Mouse (Mus musculus): ENCODE data around the gene Clybl. TPM values are rescaled to one million over a fixed set of nuclear protein-coding genes. Genes with fewer than 3 reads are reported as not detected.

Clybl gene
- polyA plus RNA-seq, 1 experiment, result 30.9 TPM

DNA sequence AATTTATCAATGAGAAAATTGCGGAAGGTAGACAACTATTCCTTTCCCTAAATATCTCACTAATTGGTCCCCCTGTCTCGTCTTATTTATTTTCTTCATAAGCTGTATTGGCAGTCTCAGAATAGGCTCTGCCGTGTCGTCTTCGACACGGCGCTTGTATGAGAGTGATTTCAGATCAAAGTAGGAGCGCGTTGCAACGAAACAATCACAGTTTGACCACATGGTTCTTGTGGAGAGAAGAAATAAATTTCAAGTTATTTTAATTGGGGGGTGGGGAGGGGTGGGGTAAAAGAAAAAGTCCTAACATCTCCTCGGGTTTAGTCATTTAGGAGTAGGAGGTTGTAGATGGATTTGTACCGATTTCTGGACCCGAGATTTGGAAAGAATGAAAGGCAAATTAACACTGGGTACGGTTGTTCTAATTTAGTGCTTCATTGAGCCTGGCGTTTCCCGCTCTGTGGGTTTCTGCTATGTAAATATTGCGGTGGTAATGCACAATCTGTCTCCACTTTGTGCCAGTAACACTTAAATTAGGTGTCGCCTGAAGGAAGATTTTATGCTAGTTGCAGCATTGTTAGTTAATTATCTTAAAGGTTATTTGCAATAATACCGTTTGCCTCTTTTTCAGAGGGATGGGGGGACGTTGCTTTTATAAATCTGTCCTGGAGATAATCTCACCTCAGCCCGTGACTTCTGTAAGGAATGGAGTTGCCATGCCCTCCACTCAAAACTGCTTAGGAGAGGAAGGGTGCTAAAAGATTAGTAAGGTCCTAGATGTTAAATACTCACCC, 203.1 kb downstream of the Clybl start:
- Histone ChIP-seq H3ac (ENCODE audit: control insufficient read depth, insufficient read length) (no peak overlapping the region), H3K79me2 (ENCODE audit: control insufficient read depth, insufficient read depth) (no peaks in the 10 kb centered on the region), H3K4me3 (no peak overlapping the region), H3K27me3 (ENCODE audit: control insufficient read depth, insufficient read depth, insufficient read length) (no peaks in the 10 kb centered on the region), H3K4me2 (ENCODE audit: low read depth) (no peak overlapping the region), H3K36me3 (ENCODE audit: control insufficient read depth, insufficient read depth) (no peaks in the 10 kb centered on the region)
- no peak for TF ChIP-seq SRF (IDR thresholded peaks at IDR 0.05; ENCODE audit: control insufficient read depth, insufficient read length, low read depth)
- TF ChIP-seq POLR2A (IDR thresholded peaks at IDR 0.05; ENCODE audit: insufficient read length, low read depth), result no peak
- TF ChIP-seq MYOG (IDR thresholded peaks at IDR 0.05; ENCODE audit: control insufficient read depth in 1 of 3, insufficient read depth in 1 of 3, insufficient read length in 2 of 3, low read depth in 2 of 3), result no peak
- no peak for TF ChIP-seq E2F4 (IDR thresholded peaks at IDR 0.05; ENCODE audit: insufficient read depth)
- TF ChIP-seq CEBPB (IDR thresholded peaks at IDR 0.05; ENCODE audit: insufficient read depth, poor library complexity, severe bottlenecking), result no peak
- TF ChIP-seq TCF3 (IDR thresholded peaks at IDR 0.05; ENCODE audit: insufficient read length, low read depth), result no peak
- TF ChIP-seq REST (IDR thresholded peaks at IDR 0.05; ENCODE audit: insufficient read depth, insufficient read length), result no peak
- no peak for TF ChIP-seq USF1 (IDR thresholded peaks at IDR 0.05; ENCODE audit: low read depth)
- no peak for TF ChIP-seq MYOD1 (IDR thresholded peaks at IDR 0.05; ENCODE audit: control insufficient read depth in 1 of 3, insufficient read length in 2 of 3, low read depth in 2 of 3)
- TF ChIP-seq TCF12 (IDR thresholded peaks at IDR 0.05; ENCODE audit: insufficient read depth, poor library complexity, severe bottlenecking), result no peak
- no peak for TF ChIP-seq MAX (IDR thresholded peaks at IDR 0.05; ENCODE audit: low read depth)
- no peak for TF ChIP-seq POLR2AphosphoS2 (IDR thresholded peaks at IDR 0.05; ENCODE audit: insufficient read length, low read depth)

GRCm38 (mm10) chr14:122385238-122385534, 203.7 kb downstream of the Clybl start:
- Histone ChIP-seq H3ac (ENCODE audit: control insufficient read depth, insufficient read length) (no peak overlapping the region), H3K27me3 (ENCODE audit: control insufficient read depth, insufficient read depth, insufficient read length) (no peaks in the 10 kb centered on the region), H3K4me3 (no peak overlapping the region), H3K79me2 (ENCODE audit: control insufficient read depth, insufficient read depth) (no peaks in the 10 kb centered on the region), H3K4me2 (ENCODE audit: low read depth) (no peak overlapping the region), H3K36me3 (ENCODE audit: control insufficient read depth, insufficient read depth) (no peaks in the 10 kb centered on the region)
- TF ChIP-seq TCF3 (IDR thresholded peaks at IDR 0.05; ENCODE audit: insufficient read length, low read depth), result no peak
- no peak for TF ChIP-seq MYOG (IDR thresholded peaks at IDR 0.05; ENCODE audit: control insufficient read depth in 1 of 3, insufficient read depth in 1 of 3, insufficient read length in 2 of 3, low read depth in 2 of 3)

DNA sequence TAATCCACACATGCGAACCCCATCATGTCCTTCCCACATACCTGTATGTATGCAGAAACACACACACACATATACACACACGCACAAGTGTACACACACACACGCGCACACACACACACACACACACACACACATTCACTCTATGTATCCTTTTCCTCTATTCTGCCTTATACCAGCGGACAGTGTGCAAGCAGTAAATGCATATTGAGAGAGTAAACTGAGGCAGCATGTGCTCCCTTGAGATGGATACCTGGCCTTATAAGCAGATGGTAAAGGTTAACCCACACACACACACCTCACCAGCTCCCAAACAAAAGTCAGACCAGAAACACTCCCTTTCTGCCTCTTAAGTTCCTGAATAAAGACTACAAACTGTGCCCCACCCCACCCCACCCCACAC, 204.3 kb downstream of the Clybl start:
- TF ChIP-seq TCF3 (IDR thresholded peaks at IDR 0.05; ENCODE audit: insufficient read length, low read depth) (no peak), SRF (IDR thresholded peaks at IDR 0.05; ENCODE audit: control insufficient read depth, insufficient read length, low read depth) (no peak), TCF12 (IDR thresholded peaks at IDR 0.05; ENCODE audit: insufficient read depth, poor library complexity, severe bottlenecking) (no peak)
- Histone ChIP-seq H3K27me3 (ENCODE audit: control insufficient read depth, insufficient read depth, insufficient read length) (no peaks in the 10 kb centered on the region), H3K4me2 (ENCODE audit: low read depth) (no peak overlapping the region), H3K4me3 (no peak overlapping the region), H3K36me3 (ENCODE audit: control insufficient read depth, insufficient read depth) (no peaks in the 10 kb centered on the region), H3K79me2 (ENCODE audit: control insufficient read depth, insufficient read depth) (no peaks in the 10 kb centered on the region), H3ac (ENCODE audit: control insufficient read depth, insufficient read length) (no peak overlapping the region)

GRCm38 (mm10) chr14:122386281-122387130, 205.0 kb downstream of the Clybl start:
- Histone ChIP-seq H3K79me2 (ENCODE audit: control insufficient read depth, insufficient read depth) (no peaks in the 10 kb centered on the region), H3K4me2 (ENCODE audit: low read depth) (no peak overlapping the region), H3K4me3 (no peak overlapping the region), H3K36me3 (ENCODE audit: control insufficient read depth, insufficient read depth) (no peaks in the 10 kb centered on the region), H3K27me3 (ENCODE audit: control insufficient read depth, insufficient read depth, insufficient read length) (no peaks in the 10 kb centered on the region), H3ac (ENCODE audit: control insufficient read depth, insufficient read length) (no peak overlapping the region)
- no peak for TF ChIP-seq REST (IDR thresholded peaks at IDR 0.05; ENCODE audit: insufficient read depth, insufficient read length)

DNA sequence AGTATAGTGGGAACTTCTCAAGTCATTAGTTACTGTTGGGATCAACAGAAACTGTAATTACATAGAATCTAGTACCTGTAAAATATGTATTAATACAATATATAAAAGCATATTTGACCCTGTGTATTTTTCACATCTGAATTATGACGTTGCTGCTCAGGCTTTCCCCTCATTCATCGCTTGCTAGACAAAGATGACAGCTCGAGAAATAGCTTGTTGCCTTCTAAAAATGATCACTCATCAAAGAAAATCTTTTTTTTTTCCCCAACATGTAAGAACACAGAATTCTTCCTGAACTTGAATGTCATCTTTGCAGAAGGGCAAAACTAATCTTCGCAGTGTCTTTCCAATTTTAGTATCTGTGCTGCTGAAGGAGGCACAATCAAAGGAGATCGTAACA, 206.3 kb downstream of the Clybl start:
- H3K79me2 ChIP-seq (ENCODE audit: control insufficient read depth, insufficient read depth), result no peaks in the 10 kb centered on the region
- TF ChIP-seq SRF (IDR thresholded peaks at IDR 0.05; ENCODE audit: control insufficient read depth, insufficient read length, low read depth), result no peak
- no peak for TF ChIP-seq CEBPB (IDR thresholded peaks at IDR 0.05; ENCODE audit: insufficient read depth, poor library complexity, severe bottlenecking)
- TF ChIP-seq E2F4 (IDR thresholded peaks at IDR 0.05; ENCODE audit: insufficient read depth), result no peak
- TF ChIP-seq POLR2A (IDR thresholded peaks at IDR 0.05; ENCODE audit: insufficient read length, low read depth), result no peak
- no peak for TF ChIP-seq MYOD1 (IDR thresholded peaks at IDR 0.05; ENCODE audit: control insufficient read depth in 1 of 3, insufficient read length in 2 of 3, low read depth in 2 of 3)
- TF ChIP-seq POLR2AphosphoS2 (IDR thresholded peaks at IDR 0.05; ENCODE audit: insufficient read length, low read depth), result no peak
- no peak for TF ChIP-seq MAX (IDR thresholded peaks at IDR 0.05; ENCODE audit: low read depth)
- TF ChIP-seq MYOG (IDR thresholded peaks at IDR 0.05; ENCODE audit: control insufficient read depth in 1 of 3, insufficient read depth in 1 of 3, insufficient read length in 2 of 3, low read depth in 2 of 3), result no peak
- TF ChIP-seq TCF3 (IDR thresholded peaks at IDR 0.05; ENCODE audit: insufficient read length, low read depth), result no peak
- no peaks in the 10 kb centered on the region for H3K36me3 ChIP-seq (ENCODE audit: control insufficient read depth, insufficient read depth)
- H3K27me3 ChIP-seq (ENCODE audit: control insufficient read depth, insufficient read depth, insufficient read length), result no peaks in the 10 kb centered on the region
- no peak overlapping the region for H3K4me2 ChIP-seq (ENCODE audit: low read depth)
- no peak overlapping the region for H3ac ChIP-seq (ENCODE audit: control insufficient read depth, insufficient read length)
- no peak overlapping the region for H3K4me3 ChIP-seq
